Mouse (Mus musculus) yolk sac, embryonic 10.5 days (tissue): Measurements from ENCODE around the gene Trp63.

Source experiments
- DNase-seq: peaks from one replicate; pipeline ENCODE4 v3.0.0-alpha.2; 2017; ENCODE audit warnings: low spot score

Trp63 gene

GRCm38 (mm10) chr16:25871503-25871902 lies 187.9 kb downstream of the Trp63 start:
- DNase-seq = no peak

DNA sequence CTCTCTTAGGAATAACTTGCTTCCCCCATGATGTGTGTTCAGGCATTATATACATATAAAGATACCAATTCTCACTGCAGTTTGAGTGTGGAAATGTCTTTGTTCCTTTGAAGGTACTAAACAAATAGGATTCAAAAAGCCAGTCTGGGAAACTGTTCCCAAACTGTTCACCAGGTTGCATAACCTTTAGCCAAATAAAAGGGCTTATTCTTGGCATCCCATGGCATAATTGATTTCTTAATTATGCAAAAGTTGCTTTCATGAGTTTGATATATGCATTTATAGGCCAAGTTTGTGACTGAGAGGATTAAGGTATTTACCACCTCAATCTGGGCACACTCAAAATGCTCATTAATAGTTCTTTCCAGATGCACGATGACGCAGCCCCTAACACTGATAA lies 192.1 kb downstream of the Trp63 start:
- DNase-seq = no peak

DNA sequence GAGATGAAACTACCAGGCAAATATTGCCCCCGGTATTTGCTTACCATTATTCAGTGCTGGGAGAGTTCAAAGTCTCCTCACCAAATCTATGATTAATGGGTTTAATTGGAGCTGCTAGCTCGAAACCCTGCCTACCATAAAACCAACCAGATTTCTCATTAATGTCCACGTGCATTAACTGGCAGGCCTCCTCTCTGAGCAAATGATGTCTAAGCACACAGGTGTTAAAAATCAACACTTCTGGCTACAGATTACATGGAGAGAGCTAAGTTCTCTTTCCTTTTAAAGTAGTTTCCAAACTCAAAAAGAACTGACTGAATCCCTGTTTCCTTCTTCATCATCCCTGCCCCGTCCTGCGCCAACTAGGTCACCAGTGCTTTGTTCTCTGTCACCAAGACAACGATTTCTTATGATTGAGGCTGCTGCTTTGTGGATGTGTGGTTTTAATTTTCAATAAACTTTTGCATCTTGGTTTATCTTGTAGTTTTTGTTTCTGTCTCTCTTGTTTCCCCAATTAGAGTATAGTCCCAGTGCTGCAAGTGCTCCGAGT lies 193.9 kb downstream of the Trp63 start:
- DNase-seq = no peak

- no peak for DNase-seq
These were observed 194.6 kb downstream of the Trp63 start for GRCm38 (mm10) chr16:25878116-25878515.

GRCm38 (mm10) chr16:25899071-25899470 lies 215.5 kb downstream of the Trp63 start:
- DNase-seq = no peak

- no peak for DNase-seq
These were observed 216.1 kb downstream of the Trp63 start for GRCm38 (mm10) chr16:25899657-25900056.

DNA sequence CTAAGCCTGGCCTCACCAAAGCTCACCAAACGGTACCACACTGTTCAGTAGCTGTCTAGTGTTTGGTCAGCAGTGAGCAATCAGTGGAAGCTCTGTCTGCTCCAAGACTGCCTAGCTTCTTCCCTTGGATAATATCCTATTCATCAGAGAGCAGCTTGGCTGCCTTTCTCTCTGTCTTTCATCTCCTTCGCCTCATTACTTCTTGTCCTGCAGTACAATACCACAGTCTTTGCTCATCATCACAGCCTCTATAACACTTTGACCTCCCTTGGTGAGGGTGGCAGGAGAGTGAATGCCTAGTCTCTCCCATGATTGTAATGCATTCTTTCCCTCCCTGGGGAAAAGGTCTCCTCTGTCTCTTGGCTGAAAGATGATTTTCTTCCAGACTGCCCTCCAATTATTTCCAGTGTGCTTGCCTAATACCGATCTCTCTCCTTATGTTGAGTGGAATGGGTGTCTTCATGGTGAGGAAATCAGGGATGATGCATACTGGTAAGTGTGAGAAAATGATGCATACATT lies 216.9 kb downstream of the Trp63 start:
- no peak for DNase-seq

DNA sequence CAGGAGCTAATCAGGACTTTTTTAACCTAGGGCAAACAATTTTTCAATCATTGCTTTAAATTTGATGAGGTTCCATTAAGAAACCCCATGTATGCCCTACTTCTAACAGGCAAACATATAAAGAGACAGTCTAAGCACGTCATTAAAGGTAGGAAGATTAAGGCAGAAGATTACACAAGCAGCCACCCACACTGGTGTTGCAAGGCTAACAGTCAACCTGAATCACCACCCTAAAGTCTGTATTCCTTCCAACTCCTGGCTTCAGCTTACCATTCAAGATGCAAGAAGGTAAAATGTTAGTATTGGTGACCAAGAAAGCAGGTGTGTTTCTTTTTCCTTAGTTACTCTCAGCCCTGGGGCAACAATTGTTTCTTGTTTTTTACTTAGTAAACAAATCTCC lies 228.6 kb downstream of the Trp63 start:
- no peak for DNase-seq

DNA sequence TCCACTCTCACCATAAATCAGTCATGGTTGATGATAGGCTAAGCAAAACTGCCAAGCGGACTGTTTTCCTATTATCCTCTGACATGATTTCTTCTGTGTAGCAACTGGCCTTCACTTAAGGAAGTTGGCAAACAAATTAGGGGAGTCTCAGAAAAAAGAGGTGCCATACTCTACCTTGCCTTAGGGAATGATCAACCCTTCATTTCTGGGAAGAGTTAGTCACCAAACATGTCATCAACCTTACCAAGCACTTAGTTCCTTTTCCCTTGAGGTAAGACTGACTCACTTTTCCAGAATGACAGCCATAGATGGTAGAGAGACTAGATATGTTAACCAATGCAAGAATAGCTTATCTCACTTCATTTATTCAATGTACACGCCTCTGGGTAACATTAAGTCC lies 250.6 kb downstream of the Trp63 start:
- no peak for DNase-seq
